Mouse (Mus musculus) limb, embryonic 11.5 days (tissue): Measurements from ENCODE around the gene BC051142. TPM values are rescaled to one million over a fixed set of nuclear protein-coding genes. Genes with fewer than 3 reads are reported as not detected.
"Not testable (repeated sequence)": the region's sequence is repeated elsewhere in the genome, so short reads cannot be mapped to it uniquely, and the experiment has no call there.

ENCODE experiments used
- ATAC-seq: fragments of 200-750 bp; cut with Nextera tagmentation; 2 replicates; pipeline ENCODE4 v1.8.0; 2017; ENCODE audit warnings: low read depth; ENCODE audit not compliant: insufficient number of reproducible peaks, low FRiP score, low TSS enrichment
- DNase-seq: peaks from one replicate; pipeline ENCODE4 v3.0.0-alpha.2; 2015; ENCODE audit warnings: low spot score
- H3K27ac ChIP-seq: fragments of 300-500 bp; sonication (generic); replicated peaks from 2 replicates; pipeline ENCODE4 v1.5.1; 2014; ENCODE audit warnings: low read depth, mild to moderate bottlenecking, low read length
- H3K27me3 ChIP-seq: fragments of 300-500 bp; sonication (generic); 2 replicates; pipeline ENCODE4 v1.6.1; 2014; ENCODE audit warnings: mild to moderate bottlenecking, low read length, mixed read lengths; ENCODE audit not compliant: control insufficient read depth, insufficient read depth
- H3K36me3 ChIP-seq: fragments of 300-500 bp; sonication (generic); 2 replicates; pipeline ENCODE4 v1.6.1; 2014; ENCODE audit warnings: mild to moderate bottlenecking, low read length, moderate library complexity, mixed read lengths; ENCODE audit not compliant: control insufficient read depth, insufficient read depth
- H3K4me1 ChIP-seq: fragments of 300-500 bp; sonication (generic); 2 replicates; pipeline ENCODE4 v1.6.1; 2014; ENCODE audit warnings: low read length, mixed read lengths; ENCODE audit not compliant: control insufficient read depth, insufficient read depth
- H3K4me2 ChIP-seq: fragments of 300-500 bp; sonication (generic); 2 replicates; pipeline ENCODE4 v1.6.1; 2014; ENCODE audit warnings: low read depth, mild to moderate bottlenecking, moderate library complexity; ENCODE audit not compliant: severe bottlenecking
- H3K4me3 ChIP-seq: fragments of 300-500 bp; sonication (generic); 2 replicates; pipeline ENCODE4 v1.5.1; 2014; ENCODE audit warnings: low read depth, low read length
- H3K9ac ChIP-seq: fragments of 300-500 bp; sonication (generic); 2 replicates; pipeline ENCODE4 v1.6.1; 2014; ENCODE audit warnings: mild to moderate bottlenecking, low read length
- H3K9me3 ChIP-seq: fragments of 300-500 bp; sonication (generic); 2 replicates; pipeline ENCODE4 v1.6.1; 2016; ENCODE audit warnings: low read length; ENCODE audit not compliant: control insufficient read depth
- WGBS: fragments of 180-500 bp; shearing (Covaris S2); extraction: QIAGEN DNeasy Blood & Tissue Kit; methylation state at CpG from one replicate; pipeline ENCODE4 v1.1.7; 2014; 5-methylcytosine and 5-hydroxymethylcytosine counted together
- polyA plus RNA-seq: library from polyadenylated mRNA; unstranded; fragments of >200 nt; fragmentation: Nextera tagmentation; extraction: Ambion mirVana; gene quantifications from 2 replicates; pipeline ENCODE4 v1.2.1, GENCODE M21; 2014

The BC051142 gene
- polyA plus RNA-seq, 1 experiment from 2014 or later, result 0.73 TPM

- not testable (repeated sequence) for H3K4me3 ChIP-seq, H3K4me2 ChIP-seq, H3K27ac ChIP-seq, H3K27me3 ChIP-seq, H3K4me1 ChIP-seq, H3K36me3 ChIP-seq, H3K9ac ChIP-seq, H3K9me3 ChIP-seq, ATAC-seq, DNase-seq
- WGBS, result 78% methylated on average over 2 of the region's 4 CpGs
These were observed 99.1 kb downstream of the BC051142 start for GRCm38 (mm10) chr17:34497726-34498125.

GRCm38 (mm10) chr17:34507591-34507990 is 109.0 kb downstream of the BC051142 start:
- Histone ChIP-seq H3K4me1 (no peaks in the 10 kb centered on the region), H3K4me3 (no peak overlapping the region), H3K27me3 (no peaks in the 10 kb centered on the region), H3K27ac (no peak overlapping the region), H3K36me3 (no peaks in the 10 kb centered on the region), H3K9me3 (no peaks in the 10 kb centered on the region), H3K4me2 (no peak overlapping the region), H3K9ac (no peak overlapping the region)
- DNase-seq, result no peak
- no peak for ATAC-seq

Other genes starting within 250 kb of the BC051142 start
- gene H2-DMb1, start 245.7 kb upstream of the BC051142 start, polyA plus RNA-seq, result 0.45 and 0.61 TPM in 2 replicates
- gene Tap1, start 211.3 kb upstream of the BC051142 start, polyA plus RNA-seq, result 2.4 and 3.1 TPM in 2 replicates
- gene Psmb9, start 211.1 kb upstream of the BC051142 start, polyA plus RNA-seq, result 0.45 and 2.2 TPM in 2 replicates
- 1.7 and 1.9 TPM in 2 replicates for gene Psmb8, start 201.1 kb upstream of the BC051142 start, polyA plus RNA-seq
- gene Tap2, start 195.3 kb upstream of the BC051142 start, polyA plus RNA-seq, result 0.55 and 1.1 TPM in 2 replicates
- gene H2-Ob, start 159.9 kb upstream of the BC051142 start, polyA plus RNA-seq, result not detected in 2 replicates
- gene H2-Ab1, start 141.1 kb upstream of the BC051142 start, polyA plus RNA-seq, result 3.7 and 4.5 TPM in 2 replicates
- gene H2-Aa, start 111.0 kb upstream of the BC051142 start, polyA plus RNA-seq, result not detected in 2 replicates
- 1.1 and 2.1 TPM in 2 replicates for gene H2-Eb1, start 93.0 kb upstream of the BC051142 start, polyA plus RNA-seq
- 0.07 and 0.10 TPM in 2 replicates for gene H2-Eb2, start 73.2 kb upstream of the BC051142 start, polyA plus RNA-seq
- not detected in 2 replicates for gene Btnl2, start 44.0 kb upstream of the BC051142 start, polyA plus RNA-seq
- gene Btnl1, start 21.7 kb upstream of the BC051142 start, polyA plus RNA-seq, result not detected in 2 replicates
- not detected in 2 replicates for gene Btnl4, start 78.5 kb downstream of the BC051142 start, polyA plus RNA-seq
- not detected in 2 replicates for gene Btnl6, start 118.5 kb downstream of the BC051142 start, polyA plus RNA-seq
- 5.2 and 7.7 TPM in 2 replicates for gene Notch4, start 165.4 kb downstream of the BC051142 start, polyA plus RNA-seq
- gene Gpsm3, start 191.0 kb downstream of the BC051142 start, polyA plus RNA-seq, result 4.0 and 4.7 TPM in 2 replicates
- 21.5 and 22.0 TPM in 2 replicates for gene Pbx2, start 192.4 kb downstream of the BC051142 start, polyA plus RNA-seq
- 1.3 and 2.7 TPM in 2 replicates for gene Ager, start 199.0 kb downstream of the BC051142 start, polyA plus RNA-seq
- gene Rnf5, start 204.9 kb downstream of the BC051142 start, polyA plus RNA-seq, result 111 TPM in 2 replicates
- gene Agpat1, start 205.4 kb downstream of the BC051142 start, polyA plus RNA-seq, result 58.2 and 74.8 TPM in 2 replicates
- 2.8 and 3.5 TPM in 2 replicates for gene Egfl8, start 217.2 kb downstream of the BC051142 start, polyA plus RNA-seq
- 24.8 and 26.1 TPM in 2 replicates for gene Ppt2, start 229.7 kb downstream of the BC051142 start, polyA plus RNA-seq
- gene Prrt1, start 230.7 kb downstream of the BC051142 start, polyA plus RNA-seq, result 0.17 and 0.20 TPM in 2 replicates
- 13.1 and 19.3 TPM in 2 replicates for gene Fkbpl, start 245.9 kb downstream of the BC051142 start, polyA plus RNA-seq
- 63.4 and 71.4 TPM in 2 replicates for gene Atf6b, start 248.3 kb downstream of the BC051142 start, polyA plus RNA-seq